In genomic region chr9:22475424-22475868, GRCm38 (mm10) we compare ENCODE assay signal across 8 mouse cellular contexts. TPM values are rescaled to one million over a fixed set of nuclear protein-coding genes. Genes with fewer than 3 reads are reported as not detected.
DNase-seq lines count a peak whose midpoint lies in the region; ATAC-seq and TF ChIP-seq lines count a peak whose summit lies in the region.

Bbs9 (plus strand) TSS chr9:22475715.

- no peak for TF ChIP-seq CTCF in bone marrow macrophage, adult 2 months (IDR thresholded peaks at IDR 0.05; ENCODE audit: low read depth, low read length)
- TF ChIP-seq CTCF in embryonic fibroblast, embryonic 13.5 days (IDR thresholded peaks at IDR 0.05; ENCODE audit: borderline replicate concordance, insufficient read depth, low read length): no peak

- TF ChIP-seq POLR2A in bone marrow macrophage, adult 2 months (IDR thresholded peaks at IDR 0.05; ENCODE audit: borderline replicate concordance, low read depth, low read length): no peak
- TF ChIP-seq POLR2A in embryonic fibroblast, embryonic 13.5 days (IDR thresholded peaks at IDR 0.05; ENCODE audit: low read depth, low read length): peak; percentile 35

- H3K27me3 ChIP-seq in kidney, embryonic 14.5 days (ENCODE audit: control insufficient read depth, insufficient read depth, low read length): no peaks in the 10 kb centered on the region
- no peaks in the 10 kb centered on the region for H3K27me3 ChIP-seq in limb, embryonic 15.5 days

- H3K4me3 ChIP-seq in bone marrow macrophage, adult 2 months (ENCODE audit: insufficient read depth, low read length): peak within 1 kb of the TSS; percentile 78
- peak within 1 kb of the TSS; percentile 81 for H3K4me3 ChIP-seq in embryonic fibroblast, embryonic 13.5 days (ENCODE audit: insufficient read depth, low read length)
- peak within 1 kb of the TSS; percentile 71 for H3K4me3 ChIP-seq in kidney, embryonic 14.5 days (ENCODE audit: low read length)
- H3K4me3 ChIP-seq in limb, embryonic 15.5 days: peak within 1 kb of the TSS; percentile 57

- under 1% methylated on average over 25 of the region's 25 CpGs for WGBS in kidney, embryonic 14.5 days
- WGBS in limb, embryonic 15.5 days: under 1% methylated on average over 25 of the region's 25 CpGs

- peak within 1 kb of the TSS; percentile 65 for H3K9ac ChIP-seq in kidney, embryonic 14.5 days (ENCODE audit: low read depth, low read length)
- H3K9ac ChIP-seq in limb, embryonic 15.5 days: peak within 1 kb of the TSS; percentile 58

- peaks cover 6% of the 10 kb centered on the region for H3K4me1 ChIP-seq in bone marrow macrophage, adult 2 months (ENCODE audit: control insufficient read depth, insufficient read depth, low read length)
- H3K4me1 ChIP-seq in embryonic fibroblast, embryonic 13.5 days (ENCODE audit: control insufficient read depth, insufficient read depth, low read length): no peaks in the 10 kb centered on the region
- peaks cover 3% of the 10 kb centered on the region; the same call in 1 of the 2 replicates for H3K4me1 ChIP-seq in kidney, embryonic 14.5 days (ENCODE audit: control insufficient read depth, insufficient read depth, low read length)
- H3K4me1 ChIP-seq in limb, embryonic 15.5 days: 0 out of 2 replicates have a peak, but pooled peaks cover 7% of the 10 kb centered on the region

- peak within 1 kb of the TSS; percentile 93 for H3K4me2 ChIP-seq in kidney, embryonic 14.5 days (replicated peaks; ENCODE audit: low read depth, low read length)
- H3K4me2 ChIP-seq in limb, embryonic 15.5 days: peak within 1 kb of the TSS; percentile 72

- no peaks in the 10 kb centered on the region for H3K36me3 ChIP-seq in kidney, embryonic 14.5 days (ENCODE audit: control insufficient read depth, insufficient read depth, low read length)
- H3K36me3 ChIP-seq in limb, embryonic 15.5 days: no peaks in the 10 kb centered on the region

- no peak within 1 kb of the TSS for H3K27ac ChIP-seq in bone marrow macrophage, adult 2 months (ENCODE audit: insufficient read depth, low read depth, low read length)
- H3K27ac ChIP-seq in embryonic fibroblast, embryonic 13.5 days (ENCODE audit: insufficient read depth, low read length): no peak within 1 kb of the TSS
- no peak within 1 kb of the TSS for H3K27ac ChIP-seq in kidney, embryonic 14.5 days (ENCODE audit: low read depth, low read length)
- H3K27ac ChIP-seq in limb, embryonic 15.5 days: peak within 1 kb of the TSS; percentile 68; the same call in 1 of the 2 replicates

- peak; percentile 99 for ATAC-seq in kidney, embryonic 14.5 days (ENCODE audit: low FRiP score, low TSS enrichment)
- peak; percentile 96 for ATAC-seq in limb, embryonic 15.5 days (ENCODE audit: insufficient number of reproducible peaks, low FRiP score, low TSS enrichment, low read depth)

- DNase-seq in A20 (ENCODE audit: low read depth, low spot score): peak; percentile 89
- peak; percentile 92 to 94 for DNase-seq in heart, adult 9 months (ENCODE audit: low spot score in 2 of 2)
- peak; percentile 77 to 83 for DNase-seq in monocyte, adult 2 months (ENCODE audit: low read depth in 1 of 2, low spot score in 2 of 2)
- peak; percentile 95 for DNase-seq in spleen, postnatal 36 days (ENCODE audit: low spot score in 2 of 2)

- no peaks in the 10 kb centered on the region for H3K9me3 ChIP-seq in kidney, embryonic 14.5 days (ENCODE audit: control insufficient read depth, low read length)
- no peaks in the 10 kb centered on the region for H3K9me3 ChIP-seq in limb, embryonic 15.5 days

RNA-seq across cellular contexts. Expression of gene Bbs9, which starts in this region (rescaled TPM):
- polyA plus RNA-seq in bone marrow macrophage, adult 2 months (2012; ENCODE audit: insufficient read depth, insufficient read length, missing spikeins): 13.4 and 14.5 TPM in 2 replicates
- polyA plus RNA-seq in embryonic fibroblast, embryonic 13.5 days (2011; ENCODE audit: insufficient read length, low read depth, missing spikeins): 7.6 and 8.8 TPM in 2 replicates
- 6.2 and 12.3 TPM in 2 replicates for polyA plus RNA-seq in kidney, embryonic 14.5 days (2014; fragmentation: Nextera tagmentation; extraction: Ambion mirVana)
- polyA plus RNA-seq in limb, embryonic 15.5 days (2015; fragmentation: Nextera tagmentation; extraction: Ambion mirVana): 13.0 TPM in 2 replicates
